Mouse (Mus musculus) MEL (cell line): Measurements from ENCODE around the gene Ube2r2. TPM values are rescaled to one million over a fixed set of nuclear protein-coding genes. Genes with fewer than 3 reads are reported as not detected.
A peak's percentile ranks its signal among the peaks of the same experiment; 100 is the strongest.

ENCODE experiments used
- DNase-seq: peaks from one replicate; pipeline ENCODE4 v3.0.0; 2011; ENCODE audit warnings: low read depth, low spot score
- H3K27ac ChIP-seq: 2 replicates; pipeline ENCODE4 v1.5.1; 2012; ENCODE audit warnings: low read depth, mild to moderate bottlenecking, control low read depth, low read length, moderate library complexity; ENCODE audit not compliant: control insufficient read depth
- H3K27me3 ChIP-seq, 2 experiments: fragments of 150-350 bp in 1 of 2; sonication (generic) in 1 of 2; 2 replicates each; pipeline ENCODE4 v1.6.1; 2012; ENCODE audit warnings: low read length in 2 of 2, mild to moderate bottlenecking in 2 of 2, improper control_type of control experiment in 1 of 2, moderate library complexity in 1 of 2; ENCODE audit not compliant: insufficient read depth in 2 of 2, control insufficient read depth in 1 of 2
- H3K36me3 ChIP-seq, 2 experiments: 2 replicates each; pipeline ENCODE4 v1.6.1; 2012 to 2014; ENCODE audit warnings: low read length in 2 of 2, improper control_type of control experiment in 1 of 2, inconsistent platforms in 1 of 2, mild to moderate bottlenecking in 1 of 2; ENCODE audit not compliant: insufficient read depth in 2 of 2, control insufficient read depth in 1 of 2
- H3K4me1 ChIP-seq, 2 experiments: fragments of 150-350 bp in 1 of 2; sonication (generic) in 1 of 2; 2 replicates each; pipeline ENCODE4 v1.6.1; 2012; ENCODE audit warnings: low read length in 2 of 2, improper control_type of control experiment in 1 of 2, mild to moderate bottlenecking in 1 of 2; ENCODE audit not compliant: insufficient read depth in 2 of 2, control insufficient read depth in 1 of 2
- H3K4me3 ChIP-seq, 2 experiments: fragments of 150-350 bp in 1 of 2; sonication (generic) in 1 of 2; 2 replicates each; pipeline ENCODE4 v1.5.1; 2012; ENCODE audit warnings: low read depth in 2 of 2, low read length in 2 of 2, mild to moderate bottlenecking in 2 of 2, moderate library complexity in 2 of 2, control low read depth in 1 of 2, improper control_type of control experiment in 1 of 2; ENCODE audit not compliant: control insufficient read depth in 1 of 2, insufficient read depth in 1 of 2
- H3K79me2 ChIP-seq: 2 replicates; pipeline ENCODE4 v1.6.1; 2012; ENCODE audit warnings: mild to moderate bottlenecking, low read length, moderate library complexity; ENCODE audit not compliant: control insufficient read depth, poor library complexity, insufficient read depth
- H3K9ac ChIP-seq: 2 replicates; pipeline ENCODE4 v1.6.1; 2012; ENCODE audit warnings: low read depth, mild to moderate bottlenecking, control low read depth, low read length, moderate library complexity; ENCODE audit not compliant: control insufficient read depth, poor library complexity, severe bottlenecking
- H3K9me3 ChIP-seq: fragments of 150-350 bp; sonication (generic); replicated peaks from 2 replicates; pipeline ENCODE4 v1.6.1; 2012; ENCODE audit warnings: mild to moderate bottlenecking, low read length, improper control_type of control experiment, moderate library complexity; ENCODE audit not compliant: insufficient read depth
- GATA1 ChIP-seq: IDR thresholded peaks from 2 replicates; pipeline ENCODE4 v1.6.1; 2011; ENCODE audit warnings: low read depth, low read length, improper control_type of control experiment
- MAX ChIP-seq: IDR thresholded peaks from 2 replicates; pipeline ENCODE4 v1.6.1; 2011; ENCODE audit warnings: low read length, improper control_type of control experiment
- MYC ChIP-seq: IDR thresholded peaks from 2 replicates; pipeline ENCODE4 v1.6.1; 2011; ENCODE audit warnings: low read depth, mild to moderate bottlenecking, low read length, improper control_type of control experiment, moderate library complexity
- UBTF ChIP-seq: IDR thresholded peaks from 2 replicates; pipeline ENCODE4 v1.6.1; 2012; ENCODE audit warnings: low read depth, mild to moderate bottlenecking, inconsistent platforms, low read length, improper control_type of control experiment, moderate library complexity, borderline replicate concordance; ENCODE audit not compliant: insufficient read depth
- polyA plus RNA-seq, 2 experiments: library from polyadenylated mRNA; stranded (reverse) in 1 of 2; unstranded in 1 of 2; fragments of >175 nt in 1 of 2; fragments of >200 nt in 1 of 2; gene quantifications; 2 replicates each; pipeline versions ENCODE4 v1.2.1 to v1.2.4; 2012; ENCODE audit warnings: low replicate concordance in 2 of 2, low read depth in 1 of 2; ENCODE audit not compliant: insufficient read length in 2 of 2, insufficient read depth in 1 of 2, missing spikeins in 1 of 2
- total RNA-seq: library from RNA; depleted of rRNA; stranded (reverse); fragments of 300-350 nt; gene quantifications from 2 replicates; pipeline ENCODE4 v1.2.3, GENCODE M21; 2012; rRNA removed

Ube2r2 gene
- total and polyA plus RNA-seq, 3 experiments = 24.5 to 94.1 (median 70.1) TPM

DNA sequence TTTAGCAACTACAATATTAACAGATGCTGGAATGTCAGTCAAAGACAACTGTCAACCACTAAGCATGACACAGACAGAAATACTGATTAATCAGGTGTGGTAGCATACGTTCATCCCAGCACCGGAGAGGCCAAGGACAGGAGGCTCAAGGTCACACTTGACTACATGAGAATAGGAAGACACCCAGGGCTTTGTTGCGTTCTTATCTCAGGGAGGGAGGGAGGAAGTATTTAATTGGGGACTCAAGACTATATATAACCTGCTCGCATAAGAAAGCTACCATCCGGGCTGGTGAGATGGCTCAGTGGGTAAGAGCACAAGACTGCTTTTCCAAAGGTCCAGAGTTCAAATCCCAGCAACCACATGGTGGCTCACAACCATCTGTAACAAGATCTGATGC lies 100.1 kb downstream of the Ube2r2 start:
- Histone ChIP-seq H3K4me3 (no peak overlapping the region), H3K36me3 (peaks cover 4 to 37% of the 10 kb centered on the region in 2 experiments; a peak in 2 of 4 replicates), H3K9me3 (no peaks in the 10 kb centered on the region), H3K27ac (no peak overlapping the region), H3K4me1 (no peaks in the 10 kb centered on the region), H3K79me2 (peaks cover 12% of the 10 kb centered on the region), H3K27me3 (no peaks in the 10 kb centered on the region), H3K9ac (no peak overlapping the region)
- DNase-seq = no peak
- no peak for TF ChIP-seq MYC
- 0 out of 2 replicates have a peak, but pooled peaks have one; percentile 5 for TF ChIP-seq GATA1

DNA sequence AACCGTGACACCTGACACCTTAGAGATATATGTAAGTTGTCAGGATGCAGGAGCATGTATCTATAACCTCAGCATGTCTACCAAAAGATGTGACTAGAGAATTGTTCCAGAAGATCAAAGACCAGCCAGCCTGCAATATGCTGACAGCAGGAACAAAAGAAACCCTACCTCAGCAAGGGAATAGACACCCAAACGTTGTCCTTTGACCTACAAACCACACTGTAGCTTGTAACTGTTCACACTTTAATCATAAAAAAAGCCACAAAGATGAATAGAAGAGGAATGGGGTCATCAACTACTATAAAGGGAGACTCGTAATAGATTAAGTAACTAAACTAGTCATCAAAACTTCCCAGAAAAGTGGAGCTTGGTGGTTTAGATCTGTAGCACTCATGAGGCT lies 105.4 kb downstream of the Ube2r2 start:
- Histone ChIP-seq H3K9me3 (no peaks in the 10 kb centered on the region), H3K79me2 (peaks cover 33% of the 10 kb centered on the region), H3K4me1 (no peaks in the 10 kb centered on the region), H3K27me3 (no peaks in the 10 kb centered on the region), H3K36me3 (peaks cover 4 to 46% of the 10 kb centered on the region in 2 experiments; a peak in 2 of 4 replicates), H3K4me3 (no peak overlapping the region), H3K27ac (no peak overlapping the region), H3K9ac (no peak overlapping the region)
- TF ChIP-seq MAX (no peak), UBTF (no peak)
- no peak for DNase-seq

Other genes with a start within 250 kb of the Ube2r2 start
- gene Spink4, start 215.7 kb upstream of the Ube2r2 start, total RNA-seq = 1.4 TPM in 1 of 2 replicates, not detected in the other
- gene Spink4, start 215.7 kb upstream of the Ube2r2 start, polyA plus RNA-seq = under 1 TPM in 1 of 2 experiments, not detected in 1; 0.19 TPM
- gene Bag1, start 187.4 kb upstream of the Ube2r2 start, total RNA-seq = 175 and 194 TPM in 2 replicates
- 100 to 1,000 TPM in 1 of 2 experiments, not detected in 1; 235 TPM for gene Bag1, start 187.4 kb upstream of the Ube2r2 start, polyA plus RNA-seq
- gene Chmp5, start 187.3 kb upstream of the Ube2r2 start, total RNA-seq = 38.5 and 39.1 TPM in 2 replicates
- gene Chmp5, start 187.3 kb upstream of the Ube2r2 start, polyA plus RNA-seq = 10 to 100 TPM in 1 of 2 experiments, not detected in 1; 34.7 TPM
- 54.9 and 56.6 TPM in 2 replicates for gene Nfx1, start 164.8 kb upstream of the Ube2r2 start, total RNA-seq
- gene Nfx1, start 164.8 kb upstream of the Ube2r2 start, polyA plus RNA-seq = 10 to 100 TPM in 1 of 2 experiments, not detected in 1; 72.6 TPM
- gene Aqp7, start 87.6 kb upstream of the Ube2r2 start, total RNA-seq = not detected in 2 replicates
- under 1 TPM in 1 of 2 experiments, not detected in 1; 0.06 TPM for gene Aqp7, start 87.6 kb upstream of the Ube2r2 start, polyA plus RNA-seq
- gene Aqp3, start 37.6 kb upstream of the Ube2r2 start, total RNA-seq = 0.10 and 0.12 TPM in 2 replicates
- gene Aqp3, start 37.6 kb upstream of the Ube2r2 start, polyA plus RNA-seq = under 1 TPM in 1 of 2 experiments, not detected in 1; 0.42 TPM
- 28.1 and 36.6 TPM in 2 replicates for gene Nol6, start 11.3 kb upstream of the Ube2r2 start, total RNA-seq
- gene Nol6, start 11.3 kb upstream of the Ube2r2 start, polyA plus RNA-seq = 10 to 100 TPM in 1 of 2 experiments, not detected in 1; 71.2 TPM
- 22.5 and 22.7 TPM in 2 replicates for gene Ubap2, start 139.4 kb downstream of the Ube2r2 start, total RNA-seq
- gene Ubap2, start 139.4 kb downstream of the Ube2r2 start, polyA plus RNA-seq = 100 to 1,000 TPM; 127 to 170 TPM
- gene Dcaf12, start 179.1 kb downstream of the Ube2r2 start, total RNA-seq = 24.3 and 25.9 TPM in 2 replicates
- gene Dcaf12, start 179.1 kb downstream of the Ube2r2 start, polyA plus RNA-seq = 10 to 100 TPM in 1 of 2 experiments, not detected in 1; 49.2 TPM
- 9.1 and 12.8 TPM in 2 replicates for gene Ubap1, start 213.3 kb downstream of the Ube2r2 start, total RNA-seq
- 10 to 100 TPM in 1 of 2 experiments, not detected in 1; 15.7 TPM for gene Ubap1, start 213.3 kb downstream of the Ube2r2 start, polyA plus RNA-seq